Mouse (Mus musculus) ES-Bruce4 (cell line): ENCODE measurements around the gene Pdcd6ip.

Experiments used
- CTCF ChIP-seq: IDR thresholded peaks from one replicate; pipeline ENCODE4 v1.8.1; 2011; ENCODE audit warnings: low read depth, low read length
- EP300 ChIP-seq: IDR thresholded peaks from 2 replicates; pipeline ENCODE4 v1.6.1; 2011; ENCODE audit warnings: low read depth, low read length; ENCODE audit not compliant: insufficient read depth
- POLR2A ChIP-seq: IDR thresholded peaks from one replicate; pipeline ENCODE4 v1.8.1; 2011; ENCODE audit warnings: low read length; ENCODE audit not compliant: insufficient read depth

DNA sequence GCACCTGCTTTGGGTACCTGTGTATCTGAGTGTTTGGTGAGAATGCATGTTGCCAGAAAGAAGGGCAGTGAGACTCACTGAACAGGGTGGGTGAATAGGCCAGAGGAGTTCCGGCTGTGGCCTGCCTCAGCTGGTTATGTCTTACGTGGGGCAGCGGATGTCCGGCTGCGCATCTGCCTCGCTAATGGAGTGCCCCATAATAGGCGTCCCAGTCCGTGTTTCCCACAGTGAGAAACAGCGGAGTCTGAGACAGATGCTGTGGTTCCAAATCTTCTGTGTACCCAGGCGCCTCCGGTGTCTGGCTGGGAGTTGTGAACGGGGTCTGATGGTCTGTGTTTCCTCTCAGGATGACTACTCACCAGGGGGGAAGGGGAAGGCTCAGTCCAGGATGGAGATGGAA is 2.8 kb upstream of the Pdcd6ip start:
- TF ChIP-seq CTCF = no peak
- 0 out of 2 replicates have a peak, but pooled peaks have one; percentile 22 for TF ChIP-seq EP300
- TF ChIP-seq POLR2A = no peak
